Mouse (Mus musculus): ENCODE results near the gene Dthd1. TPM values are rescaled to one million over a fixed set of nuclear protein-coding genes. Genes with fewer than 3 reads are reported as not detected.

The Dthd1 gene
- polyA plus RNA-seq (2015; fragmentation: Nextera tagmentation; extraction: Ambion mirVana) = not detected in 2 replicates

GRCm38 (mm10) chr5:62813402-62814071 is at the start of gene Dthd1:
Gene Dthd1, plus strand, starts transcription at chr5:62813823.
- Histone ChIP-seq H3K4me3 (ENCODE audit: low read depth, low read length) (no peak within 1 kb of the TSS), H3K9ac (ENCODE audit: low read depth, low read length) (no peak within 1 kb of the TSS), H3K36me3 (ENCODE audit: control insufficient read depth, insufficient read depth, low read length) (no peaks in the 10 kb centered on the region), H3K4me2 (ENCODE audit: low read length) (no peak within 1 kb of the TSS), H3K27ac (ENCODE audit: low read length) (no peak within 1 kb of the TSS), H3K9me3 (replicated peaks; ENCODE audit: control insufficient read depth, low read length, poor library complexity, severe bottlenecking) (peaks cover 3% of the 10 kb centered on the region), H3K27me3 (ENCODE audit: control insufficient read depth, insufficient read depth, low read depth, low read length) (no peaks in the 10 kb centered on the region), H3K4me1 (ENCODE audit: control insufficient read depth, insufficient read depth, low read length) (no peaks in the 10 kb centered on the region)
- WGBS = 62% methylated on average over 6 of the region's 6 CpGs
- peak; percentile 84 for ATAC-seq

- no peak overlapping the region for H3K27ac ChIP-seq (ENCODE audit: low read length)
- WGBS = 74% methylated on average over 5 of the region's 5 CpGs
- 0 out of 2 replicates have a peak, but pooled peaks cover 2% of the 10 kb centered on the region for H3K4me1 ChIP-seq (ENCODE audit: control insufficient read depth, insufficient read depth, low read length)
- ATAC-seq = no peak
- no peaks in the 10 kb centered on the region for H3K9me3 ChIP-seq (replicated peaks; ENCODE audit: control insufficient read depth, low read length, poor library complexity, severe bottlenecking)
- H3K9ac ChIP-seq (ENCODE audit: low read depth, low read length) = no peak overlapping the region
- H3K4me2 ChIP-seq (ENCODE audit: low read length) = no peak overlapping the region
- H3K27me3 ChIP-seq (ENCODE audit: control insufficient read depth, insufficient read depth, low read depth, low read length) = no peaks in the 10 kb centered on the region
- no peaks in the 10 kb centered on the region for H3K36me3 ChIP-seq (ENCODE audit: control insufficient read depth, insufficient read depth, low read length)
- no peak overlapping the region for H3K4me3 ChIP-seq (ENCODE audit: low read depth, low read length)
These were observed 49.5 kb upstream of the Dthd1 start for GRCm38 (mm10) chr5:62764161-62764560.

GRCm38 (mm10) chr5:62765459-62765783 is 48.2 kb upstream of the Dthd1 start:
- Histone ChIP-seq H3K27me3 (ENCODE audit: control insufficient read depth, insufficient read depth, low read depth, low read length) (no peaks in the 10 kb centered on the region), H3K27ac (ENCODE audit: low read length) (peak overlapping the region; percentile 11; the same call in 1 of the 2 replicates), H3K9me3 (replicated peaks; ENCODE audit: control insufficient read depth, low read length, poor library complexity, severe bottlenecking) (no peaks in the 10 kb centered on the region), H3K9ac (ENCODE audit: low read depth, low read length) (peak overlapping the region; percentile 82), H3K4me3 (ENCODE audit: low read depth, low read length) (peak overlapping the region; percentile 82), H3K4me1 (ENCODE audit: control insufficient read depth, insufficient read depth, low read length) (0 out of 2 replicates have a peak, but pooled peaks cover 2% of the 10 kb centered on the region), H3K4me2 (ENCODE audit: low read length) (peak overlapping the region; percentile 89), H3K36me3 (ENCODE audit: control insufficient read depth, insufficient read depth, low read length) (no peaks in the 10 kb centered on the region)
- ATAC-seq = peak; percentile 52
- 19% methylated on average over 5 of the region's 5 CpGs for WGBS

GRCm38 (mm10) chr5:62765784-62766701 is 47.6 kb upstream of the Dthd1 start, which contains the start of gene Arap2:
Gene Arap2, minus strand, starts transcription at chr5:62766159.
- peak; percentile 91 for ATAC-seq
- Histone ChIP-seq H3K27me3 (ENCODE audit: control insufficient read depth, insufficient read depth, low read depth, low read length) (no peaks in the 10 kb centered on the region), H3K36me3 (ENCODE audit: control insufficient read depth, insufficient read depth, low read length) (no peaks in the 10 kb centered on the region), H3K4me3 (ENCODE audit: low read depth, low read length) (peak within 1 kb of the TSS; percentile 82), H3K27ac (ENCODE audit: low read length) (peak within 1 kb of the TSS; percentile 11; the same call in 1 of the 2 replicates), H3K9me3 (replicated peaks; ENCODE audit: control insufficient read depth, low read length, poor library complexity, severe bottlenecking) (no peaks in the 10 kb centered on the region), H3K9ac (ENCODE audit: low read depth, low read length) (peak within 1 kb of the TSS; percentile 82), H3K4me1 (ENCODE audit: control insufficient read depth, insufficient read depth, low read length) (no peaks in the 10 kb centered on the region), H3K4me2 (ENCODE audit: low read length) (peak within 1 kb of the TSS; percentile 89)
- WGBS = 0% methylated on average over 83 of the region's 106 CpGs

- Histone ChIP-seq H3K36me3 (ENCODE audit: control insufficient read depth, insufficient read depth, low read length) (no peaks in the 10 kb centered on the region), H3K4me3 (ENCODE audit: low read depth, low read length) (no peak overlapping the region), H3K4me2 (ENCODE audit: low read length) (no peak overlapping the region), H3K9ac (ENCODE audit: low read depth, low read length) (no peak overlapping the region), H3K4me1 (ENCODE audit: control insufficient read depth, insufficient read depth, low read length) (no peaks in the 10 kb centered on the region), H3K27me3 (ENCODE audit: control insufficient read depth, insufficient read depth, low read depth, low read length) (no peaks in the 10 kb centered on the region), H3K9me3 (replicated peaks; ENCODE audit: control insufficient read depth, low read length, poor library complexity, severe bottlenecking) (no peaks in the 10 kb centered on the region), H3K27ac (ENCODE audit: low read length) (no peak overlapping the region)
- ATAC-seq = no peak
- 87% methylated on average over 11 of the region's 11 CpGs for WGBS
These were observed 41.6 kb upstream of the Dthd1 start for GRCm38 (mm10) chr5:62771775-62772599.

- Histone ChIP-seq H3K27me3 (ENCODE audit: control insufficient read depth, insufficient read depth, low read depth, low read length) (no peaks in the 10 kb centered on the region), H3K9me3 (replicated peaks; ENCODE audit: control insufficient read depth, low read length, poor library complexity, severe bottlenecking) (no peaks in the 10 kb centered on the region)
- WGBS = 90% methylated on average over 8 of the region's 8 CpGs
These were observed 35.8 kb upstream of the Dthd1 start for GRCm38 (mm10) chr5:62777804-62778203.

GRCm38 (mm10) chr5:62778682-62779081 is 34.9 kb upstream of the Dthd1 start:
- no peak overlapping the region for H3K4me3 ChIP-seq (ENCODE audit: low read depth, low read length)
- no peak overlapping the region for H3K9ac ChIP-seq (ENCODE audit: low read depth, low read length)
- peak; percentile 75 for ATAC-seq
- no peaks in the 10 kb centered on the region for H3K4me1 ChIP-seq (ENCODE audit: control insufficient read depth, insufficient read depth, low read length)
- H3K9me3 ChIP-seq (replicated peaks; ENCODE audit: control insufficient read depth, low read length, poor library complexity, severe bottlenecking) = no peaks in the 10 kb centered on the region
- H3K27ac ChIP-seq (ENCODE audit: low read length) = no peak overlapping the region
- 50% methylated on average over 5 of the region's 5 CpGs for WGBS
- H3K4me2 ChIP-seq (ENCODE audit: low read length) = peak overlapping the region; percentile 17; the same call in 1 of the 2 replicates
- H3K27me3 ChIP-seq (ENCODE audit: control insufficient read depth, insufficient read depth, low read depth, low read length) = no peaks in the 10 kb centered on the region
- H3K36me3 ChIP-seq (ENCODE audit: control insufficient read depth, insufficient read depth, low read length) = no peaks in the 10 kb centered on the region

More at GRCm38 (mm10) chr5:62777804-62778203, 35.8 kb upstream of the Dthd1 start:
- ATAC-seq = no peak
- no peak overlapping the region for H3K9ac ChIP-seq (ENCODE audit: low read depth, low read length)
- no peak overlapping the region for H3K4me3 ChIP-seq (ENCODE audit: low read depth, low read length)
- H3K36me3 ChIP-seq (ENCODE audit: control insufficient read depth, insufficient read depth, low read length) = no peaks in the 10 kb centered on the region
- H3K4me2 ChIP-seq (ENCODE audit: low read length) = no peak overlapping the region
- no peak overlapping the region for H3K27ac ChIP-seq (ENCODE audit: low read length)
- no peaks in the 10 kb centered on the region for H3K4me1 ChIP-seq (ENCODE audit: control insufficient read depth, insufficient read depth, low read length)

GRCm38 (mm10) chr5:62786809-62787208 is 26.8 kb upstream of the Dthd1 start:
- Histone ChIP-seq H3K36me3 (ENCODE audit: control insufficient read depth, insufficient read depth, low read length) (no peaks in the 10 kb centered on the region), H3K9ac (ENCODE audit: low read depth, low read length) (no peak overlapping the region), H3K4me2 (ENCODE audit: low read length) (no peak overlapping the region), H3K27ac (ENCODE audit: low read length) (no peak overlapping the region), H3K4me1 (ENCODE audit: control insufficient read depth, insufficient read depth, low read length) (no peaks in the 10 kb centered on the region), H3K27me3 (ENCODE audit: control insufficient read depth, insufficient read depth, low read depth, low read length) (no peaks in the 10 kb centered on the region), H3K9me3 (replicated peaks; ENCODE audit: control insufficient read depth, low read length, poor library complexity, severe bottlenecking) (no peaks in the 10 kb centered on the region), H3K4me3 (ENCODE audit: low read depth, low read length) (no peak overlapping the region)
- WGBS = 84% methylated on average over 3 of the region's 3 CpGs
- ATAC-seq = no peak
